Mouse (Mus musculus) embryonic fibroblast, embryonic 13.5 days (primary cell): Measurements from ENCODE around the gene Hscb.
"Not testable (repeated sequence)": the region's sequence is repeated elsewhere in the genome, so short reads cannot be mapped to it uniquely, and the experiment has no call there.

Experiments
- CTCF ChIP-seq: IDR thresholded peaks from 2 replicates; pipeline ENCODE4 v1.5.1; 2011; ENCODE audit warnings: mild to moderate bottlenecking, control low read depth, low read length, moderate library complexity, borderline replicate concordance; ENCODE audit not compliant: insufficient read depth
- POLR2A ChIP-seq: IDR thresholded peaks from 2 replicates; pipeline ENCODE4 v1.6.1; 2011; ENCODE audit warnings: low read depth, mild to moderate bottlenecking, control low read depth, low read length, moderate library complexity

DNA sequence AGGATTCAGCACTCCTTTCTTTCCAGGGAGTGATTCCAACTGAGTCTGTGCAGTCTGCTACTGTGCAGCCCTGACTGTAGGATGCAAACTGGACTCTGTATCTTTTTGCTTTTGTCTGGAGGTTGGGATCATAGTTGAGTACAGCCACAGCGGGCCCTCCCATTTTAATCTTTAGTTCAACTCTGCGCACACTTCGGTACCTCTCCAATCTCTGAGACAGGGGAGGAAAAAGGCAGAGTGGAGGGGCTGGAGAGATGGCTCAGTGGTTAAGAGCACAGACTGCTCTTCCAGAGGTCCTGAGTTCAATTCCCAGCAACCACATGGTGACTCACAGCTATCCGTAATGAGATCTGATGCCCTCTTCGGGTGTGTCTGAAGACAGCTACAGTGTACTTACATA is 1.6 kb downstream of the Hscb start:
- not testable (repeated sequence) for TF ChIP-seq POLR2A, CTCF
